Mouse (Mus musculus) pancreas, adult 10 weeks (tissue): Measurements from ENCODE around the gene Cldn34b4. TPM values are rescaled to one million over a fixed set of nuclear protein-coding genes. Genes with fewer than 3 reads are reported as not detected.

Source experiments
- polyA plus RNA-seq: library from polyadenylated mRNA; stranded (reverse); fragments of 350-450 nt; fragmentation: Illumina TruSeq; extraction: RNeasy Lipid Tissue Mini Kit (QIAGEN cat#74804); gene quantifications from one replicate; pipeline ENCODE4 v1.2.3, GENCODE M21; 2015; ENCODE audit warnings: low read depth, low replicate concordance; ENCODE audit not compliant: insufficient read depth

Cldn34b4 gene
- not detected for polyA plus RNA-seq

GRCm38 (mm10) chrX:76393050-76393449 lies at the start of gene Cldn34b4:
Gene Cldn34b4, plus strand, starts transcription at chrX:76393350.

Other genes starting within 250 kb of the Cldn34b4 start
- gene Cldn34b3, start 129.0 kb upstream of the Cldn34b4 start, polyA plus RNA-seq: not detected
- gene Cldn34d, start 209.6 kb downstream of the Cldn34b4 start, polyA plus RNA-seq: not detected